8 mouse cellular contexts compared by ENCODE assay signal in the genomic region with DNA sequence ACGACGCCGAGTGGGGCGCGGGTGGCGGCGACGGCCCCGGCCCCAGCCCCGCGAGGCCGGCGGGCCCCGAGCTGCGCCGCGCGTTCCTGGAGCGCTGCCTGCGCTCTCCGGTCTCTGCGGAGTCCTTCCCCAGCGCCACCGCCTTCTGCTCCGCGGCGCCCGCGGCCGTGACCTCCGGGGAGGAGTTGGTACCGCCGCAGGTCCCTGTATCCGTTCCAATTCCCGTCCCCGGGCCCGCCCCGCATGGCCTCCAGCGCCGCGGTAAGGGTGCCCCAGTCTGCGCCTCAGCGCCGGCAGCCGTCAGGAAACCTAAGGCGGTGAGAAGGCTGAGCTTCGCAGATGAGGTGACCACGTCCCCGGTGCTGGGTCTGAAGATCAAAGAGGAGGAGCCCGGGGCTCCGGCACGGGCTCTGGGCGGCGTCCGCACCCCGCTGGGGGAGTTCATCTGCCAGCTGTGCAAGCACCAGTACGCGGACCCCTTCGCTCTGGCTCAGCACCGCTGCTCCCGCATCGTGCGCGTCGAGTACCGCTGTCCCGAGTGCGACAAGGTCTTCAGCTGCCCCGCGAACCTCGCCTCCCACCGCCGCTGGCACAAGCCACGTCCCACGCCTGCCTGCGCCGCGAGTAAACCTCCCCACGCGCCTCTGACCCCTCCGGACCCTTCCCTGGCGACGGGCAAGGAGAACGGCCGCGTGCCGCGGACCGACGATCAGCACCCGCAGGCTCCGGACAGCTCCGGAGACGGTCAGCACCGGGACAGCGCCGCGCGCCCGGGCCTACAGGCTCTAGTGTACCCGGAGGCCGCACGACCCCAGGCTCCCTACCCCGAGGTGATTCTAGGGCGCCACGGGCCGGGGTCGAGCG. TPM values are rescaled to one million over a fixed set of nuclear protein-coding genes. Genes with fewer than 3 reads are reported as not detected.
DNase-seq lines count a peak whose midpoint lies in the region; ATAC-seq and TF ChIP-seq lines count a peak whose summit lies in the region.

No protein-coding gene starts in this region.

- H3K27me3 ChIP-seq in E14TG2a.4 (ENCODE audit: insufficient read depth, low read length): peaks cover 68% of the 10 kb centered on the region
- H3K27me3 ChIP-seq in forebrain, embryonic 11.5 days (ENCODE audit: control insufficient read depth, insufficient read depth, low read length): peaks cover 46% of the 10 kb centered on the region
- peaks cover 46% of the 10 kb centered on the region for H3K27me3 ChIP-seq in heart, postnatal 0 days (ENCODE audit: control insufficient read depth, insufficient read depth, low read length)

- peak overlapping the region; percentile 89 for H3K4me2 ChIP-seq in forebrain, embryonic 11.5 days (ENCODE audit: low read depth, low read length, severe bottlenecking)
- H3K4me2 ChIP-seq in heart, postnatal 0 days (ENCODE audit: low read depth, low read length): peak overlapping the region; percentile 64

- H3K4me3 ChIP-seq in E14TG2a.4 (replicated peaks; ENCODE audit: low read length): peak overlapping the region; percentile 85
- peak overlapping the region; percentile 45 for H3K4me3 ChIP-seq in forebrain, embryonic 11.5 days (ENCODE audit: low read depth, low read length)
- H3K4me3 ChIP-seq in heart, postnatal 0 days (ENCODE audit: low read depth, low read length): peak overlapping the region; percentile 48

- TF ChIP-seq CTCF in E14TG2a.4 (conservative IDR thresholded peaks at IDR 0.05; ENCODE audit: low read length): no peak
- no peak for TF ChIP-seq CTCF in heart, postnatal 0 days (IDR thresholded peaks at IDR 0.05; ENCODE audit: low read depth)

- peaks cover 15% of the 10 kb centered on the region for H3K4me1 ChIP-seq in E14TG2a.4 (replicated peaks; ENCODE audit: low read depth, low read length)
- H3K4me1 ChIP-seq in forebrain, embryonic 11.5 days (replicated peaks; ENCODE audit: control insufficient read depth, insufficient read depth, low read length): peaks cover 17% of the 10 kb centered on the region; the same call in 1 of the 2 replicates
- H3K4me1 ChIP-seq in heart, postnatal 0 days (ENCODE audit: control insufficient read depth, insufficient read depth): peaks cover 14% of the 10 kb centered on the region

- no peak overlapping the region for H3K9ac ChIP-seq in forebrain, embryonic 11.5 days (ENCODE audit: low read length)
- H3K9ac ChIP-seq in heart, postnatal 0 days (replicated peaks; ENCODE audit: low read depth, low read length): no peak overlapping the region

- WGBS in forebrain, embryonic 11.5 days: under 1% methylated on average over 108 of the region's 109 CpGs
- WGBS in heart, postnatal 0 days: under 1% methylated on average over 90 of the region's 109 CpGs

- DNase-seq in adrenal gland, adult 18-20 months (ENCODE audit: low spot score in 2 of 2): peak; percentile 61 to 65
- DNase-seq in forebrain, embryonic 11.5 days (ENCODE audit: low spot score): peak; percentile 87
- DNase-seq in heart, postnatal 0 days (ENCODE audit: low spot score): peak; percentile 47
- peak; percentile 75 for DNase-seq in kidney, postnatal 14 days
- DNase-seq in lung, postnatal 25 days (ENCODE audit: low spot score): peak; percentile 2
- DNase-seq in retina, embryonic 14.5 days (ENCODE audit: low spot score): peak; percentile 78
- DNase-seq in urinary bladder, postnatal 4 days (ENCODE audit: low spot score in 2 of 2): peak; percentile 60 to 76

- ATAC-seq in forebrain, embryonic 11.5 days (replicated peaks; ENCODE audit: low FRiP score): peak; percentile 71
- ATAC-seq in heart, postnatal 0 days (ENCODE audit: insufficient read depth, low read depth): peak; percentile 94

- no peaks in the 10 kb centered on the region for H3K9me3 ChIP-seq in E14TG2a.4 (ENCODE audit: low read length)
- no peaks in the 10 kb centered on the region for H3K9me3 ChIP-seq in forebrain, embryonic 11.5 days (ENCODE audit: control insufficient read depth, low read length)
- no peaks in the 10 kb centered on the region for H3K9me3 ChIP-seq in heart, postnatal 0 days (replicated peaks; ENCODE audit: control insufficient read depth, low read length)

- no peaks in the 10 kb centered on the region for H3K36me3 ChIP-seq in E14TG2a.4 (ENCODE audit: insufficient read depth, low read length)
- H3K36me3 ChIP-seq in forebrain, embryonic 11.5 days (ENCODE audit: control insufficient read depth, insufficient read depth, low read length): no peaks in the 10 kb centered on the region
- H3K36me3 ChIP-seq in heart, postnatal 0 days (replicated peaks; ENCODE audit: control insufficient read depth, insufficient read depth, low read length): peaks cover 12% of the 10 kb centered on the region; the same call in 1 of the 2 replicates

- no peak overlapping the region for H3K27ac ChIP-seq in forebrain, embryonic 11.5 days (ENCODE audit: low read depth, low read length)
- H3K27ac ChIP-seq in heart, postnatal 0 days (ENCODE audit: low read depth): no peak overlapping the region

- no peak for TF ChIP-seq EP300 in heart, postnatal 0 days (IDR thresholded peaks at IDR 0.05; ENCODE audit: low read depth)

RNA-seq across cellular contexts. Expression of a gene that starts 0.6 kb away (rescaled TPM):
- total RNA-seq in adrenal gland, adult 18-20 months (2021): 1 to 10 TPM in 1 of 2 experiments, under 1 TPM in 1; 0.66 to 1.1 TPM
- 1.6 and 1.7 TPM in 2 replicates for polyA plus RNA-seq in forebrain, embryonic 11.5 days (2014; fragmentation: Nextera tagmentation; extraction: Ambion mirVana)
- not detected in 2 replicates for total RNA-seq in heart, postnatal 0 days (2014; rRNA removed; ENCODE audit: low replicate concordance)
- polyA plus RNA-seq in heart, postnatal 0 days (2015; fragmentation: Nextera tagmentation; extraction: Ambion mirVana): not detected in 2 replicates

RNA-seq across cellular contexts. Expression of a gene that starts 34.8 kb away (rescaled TPM):
- not detected for total RNA-seq in adrenal gland, adult 18-20 months (2021)
- polyA plus RNA-seq in forebrain, embryonic 11.5 days (2014; fragmentation: Nextera tagmentation; extraction: Ambion mirVana): not detected in 2 replicates
- not detected in 2 replicates for total RNA-seq in heart, postnatal 0 days (2014; rRNA removed; ENCODE audit: low replicate concordance)
- polyA plus RNA-seq in heart, postnatal 0 days (2015; fragmentation: Nextera tagmentation; extraction: Ambion mirVana): not detected in 2 replicates

Comparison
In these comparisons a context has a peak if more than half of its experiments do, and no peak if none do; other contexts are left out.
1. DNase-seq: peak in every context shown above with its lines; median percentile 87 in forebrain, embryonic 11.5 days; 78 in retina, embryonic 14.5 days; 75 in kidney, postnatal 14 days; 68 in urinary bladder, postnatal 4 days; 63 in adrenal gland, adult 18-20 months; 47 in heart, postnatal 0 days; 2 in lung, postnatal 25 days.